Mouse (Mus musculus): ENCODE results near the gene Srebf1. TPM values are rescaled to one million over a fixed set of nuclear protein-coding genes. Genes with fewer than 3 reads are reported as not detected.

Gene Srebf1
- polyA plus RNA-seq, 1 experiment from 2014 or later = 66.1 TPM

Small RNA genes lying within 50 kb of the gene (microRNA-seq; reads per million reads assigned to microRNA genes)
- gene Mir6921 (not detected), gene Mir6922 (not detected)

Other genes starting within 250 kb of the Srebf1 start
- 7.9 and 9.7 TPM in 2 replicates for gene Pemt, start 176.1 kb downstream of the Srebf1 start, polyA plus RNA-seq (2016; fragmentation: Nextera tagmentation; extraction: Ambion mirVana)
- 24.7 and 25.3 TPM in 2 replicates for gene Rai1, start 117.6 kb downstream of the Srebf1 start, polyA plus RNA-seq (2016; fragmentation: Nextera tagmentation; extraction: Ambion mirVana)
- gene Tom1l2, start 130.3 kb upstream of the Srebf1 start, polyA plus RNA-seq (2016; fragmentation: Nextera tagmentation; extraction: Ambion mirVana) = 18.0 TPM in 2 replicates
- 1.5 and 1.6 TPM in 2 replicates for gene Drc3, start 130.7 kb upstream of the Srebf1 start, polyA plus RNA-seq (2016; fragmentation: Nextera tagmentation; extraction: Ambion mirVana)
- 29.5 and 33.5 TPM in 2 replicates for gene Gid4, start 194.6 kb upstream of the Srebf1 start, polyA plus RNA-seq (2016; fragmentation: Nextera tagmentation; extraction: Ambion mirVana)
- 53.5 and 54.8 TPM in 2 replicates for gene Atpaf2, start 195.9 kb upstream of the Srebf1 start, polyA plus RNA-seq (2016; fragmentation: Nextera tagmentation; extraction: Ambion mirVana)
- 129 and 130 TPM in 2 replicates for gene Drg2, start 232.0 kb upstream of the Srebf1 start, polyA plus RNA-seq (2016; fragmentation: Nextera tagmentation; extraction: Ambion mirVana)
- 0.02 and 0.10 TPM in 2 replicates for gene Myo15, start 246.8 kb upstream of the Srebf1 start, polyA plus RNA-seq (2016; fragmentation: Nextera tagmentation; extraction: Ambion mirVana)

Measured in forebrain, embryonic 10.5 days (tissue).